Mouse (Mus musculus) heart, postnatal 14 days (tissue): Measurements from ENCODE around the gene Pip5k1c. TPM values are rescaled to one million over a fixed set of nuclear protein-coding genes. Genes with fewer than 3 reads are reported as not detected.

Experiments
- DNase-seq, 2 experiments: peaks; one replicate each; pipeline ENCODE4 v3.0.0; 2021 to 2022
- intact Hi-C: fragments of 180-260 bp; cut with DNase I; formaldehyde crosslinking; loops from one replicate; pipeline ENCODE4 v1.15.1; 2025
- total RNA-seq, 2 experiments: library from RNA; stranded (reverse); gene quantifications; 2 replicates each; pipeline ENCODE4 v1.2.3; 2021

Pip5k1c gene
- total RNA-seq, 2 experiments from 2014 or later: 34.8 to 36.7 TPM

- intact Hi-C loops: no loop called here
- DNase-seq: peak; percentile 93 to 94
Observed at GRCm38 (mm10) chr10:81319741-81320549, 27.2 kb downstream of the Pip5k1c start.

- DNase-seq: peak; percentile 99
- intact Hi-C loops: no loop called here
Observed at GRCm38 (mm10) chr10:81320550-81321347, 28.0 kb downstream of the Pip5k1c start, which contains the start of gene Cactin. Gene Cactin (plus strand): TSS chr10:81321103.

GRCm38 (mm10) chr10:81321436-81321835, 28.7 kb downstream of the Pip5k1c start:
- DNase-seq: no peak

GRCm38 (mm10) chr10:81322444-81322843, 29.7 kb downstream of the Pip5k1c start:
- DNase-seq: no peak
- intact Hi-C loops: loop anchor here (2.0 kb wide), 1 partner anchor 18 kb away; no protein-coding TSS in a partner anchor

More at GRCm38 (mm10) chr10:81321436-81321835, 28.7 kb downstream of the Pip5k1c start:
- intact Hi-C loops: no loop called here

GRCm38 (mm10) chr10:81323141-81323775, 30.5 kb downstream of the Pip5k1c start:
- DNase-seq: no peak
- intact Hi-C loops: loop anchor here (2.0 kb wide), 1 partner anchor 18 kb away; no protein-coding TSS in a partner anchor

- intact Hi-C loops: loop anchor here (2.0 kb wide), 1 partner anchor 17 kb away; no protein-coding TSS in a partner anchor
- no peak for DNase-seq
Observed at GRCm38 (mm10) chr10:81323791-81324530, 31.2 kb downstream of the Pip5k1c start.

- no peak for DNase-seq
Observed at GRCm38 (mm10) chr10:81325176-81325575, 32.4 kb downstream of the Pip5k1c start.

GRCm38 (mm10) chr10:81325781-81326180, 33.0 kb downstream of the Pip5k1c start:
- no peak for DNase-seq
- intact Hi-C loops: no loop called here

More at GRCm38 (mm10) chr10:81325176-81325575, 32.4 kb downstream of the Pip5k1c start:
- intact Hi-C loops: no loop called here

- peak; percentile 60 to 61 for DNase-seq
- intact Hi-C loops: no loop called here
Observed at GRCm38 (mm10) chr10:81326858-81327257, 34.1 kb downstream of the Pip5k1c start.

GRCm38 (mm10) chr10:81327959-81328358, 35.2 kb downstream of the Pip5k1c start:
- no peak for DNase-seq
- intact Hi-C loops: no loop called here

GRCm38 (mm10) chr10:81328386-81328785, 35.6 kb downstream of the Pip5k1c start, which contains the start of gene Tbxa2r:
Gene Tbxa2r (plus strand): TSS chr10:81328731.
- DNase-seq: peak; percentile 70 to 79
- intact Hi-C loops: no loop called here

- intact Hi-C loops: no loop called here
Observed at GRCm38 (mm10) chr10:81329194-81329975, 36.6 kb downstream of the Pip5k1c start.

GRCm38 (mm10) chr10:81330007-81330406, 37.2 kb downstream of the Pip5k1c start:
- intact Hi-C loops: no loop called here

More at GRCm38 (mm10) chr10:81329194-81329975, 36.6 kb downstream of the Pip5k1c start:
- DNase-seq: peak in 1 of 2 experiments; percentile 65

GRCm38 (mm10) chr10:81332277-81332676, 39.5 kb downstream of the Pip5k1c start:
- intact Hi-C loops: no loop called here
- no peak for DNase-seq

More at GRCm38 (mm10) chr10:81330007-81330406, 37.2 kb downstream of the Pip5k1c start:
- peak; percentile 68 to 70 for DNase-seq

- intact Hi-C loops: no loop called here
- no peak for DNase-seq
Observed at GRCm38 (mm10) chr10:81334324-81334723, 41.6 kb downstream of the Pip5k1c start.

GRCm38 (mm10) chr10:81335393-81336340, 42.9 kb downstream of the Pip5k1c start:
- intact Hi-C loops: no loop called here
- peak; percentile 61 to 64 for DNase-seq

- DNase-seq: no peak
- intact Hi-C loops: no loop called here
Observed at GRCm38 (mm10) chr10:81336558-81336957, 43.8 kb downstream of the Pip5k1c start.
